Mouse (Mus musculus) intestine, embryonic 14.5 days (tissue): ENCODE results near the gene Ndufv2. TPM values are rescaled to one million over a fixed set of nuclear protein-coding genes. Genes with fewer than 3 reads are reported as not detected.

Experiments used
- ATAC-seq: fragments of 200-750 bp; cut with Nextera tagmentation; replicated peaks from 2 replicates; pipeline ENCODE4 v1.8.0; 2017; ENCODE audit warnings: low read depth, moderate number of reproducible peaks, moderate TSS enrichment, moderate library complexity; ENCODE audit not compliant: low FRiP score, low TSS enrichment
- DNase-seq: peaks from one replicate; pipeline ENCODE4 v3.0.0-alpha.2; 2018; ENCODE audit warnings: low spot score
- H3K27ac ChIP-seq: fragments of 300-500 bp; sonication (generic); 2 replicates; pipeline ENCODE4 v1.5.1; 2014; ENCODE audit warnings: low read depth, mild to moderate bottlenecking, control low read depth
- H3K27me3 ChIP-seq: fragments of 300-500 bp; sonication (generic); replicated peaks from 2 replicates; pipeline ENCODE4 v1.6.1; 2014; ENCODE audit warnings: low read length, control low read depth; ENCODE audit not compliant: control insufficient read depth, insufficient read depth
- H3K36me3 ChIP-seq: fragments of 300-500 bp; sonication (generic); 2 replicates; pipeline ENCODE4 v1.6.1; 2014; ENCODE audit warnings: low read length, control low read depth; ENCODE audit not compliant: control insufficient read depth, insufficient read depth
- H3K4me1 ChIP-seq: fragments of 300-500 bp; sonication (generic); replicated peaks from 2 replicates; pipeline ENCODE4 v1.6.1; 2014; ENCODE audit warnings: low read length, control low read depth, mixed read lengths; ENCODE audit not compliant: control insufficient read depth, insufficient read depth
- H3K4me2 ChIP-seq: fragments of 300-500 bp; sonication (generic); 2 replicates; pipeline ENCODE4 v1.6.1; 2014; ENCODE audit warnings: low read length
- H3K4me3 ChIP-seq: fragments of 300-500 bp; sonication (generic); 2 replicates; pipeline ENCODE4 v1.5.1; 2014; ENCODE audit warnings: low read depth, low read length, control low read depth, mixed read lengths
- H3K9ac ChIP-seq: fragments of 300-500 bp; sonication (generic); 2 replicates; pipeline ENCODE4 v1.6.1; 2014; ENCODE audit warnings: mild to moderate bottlenecking, low read length
- H3K9me3 ChIP-seq: fragments of 300-500 bp; sonication (generic); 2 replicates; pipeline ENCODE4 v1.6.1; 2016; ENCODE audit warnings: low read length, control low read depth; ENCODE audit not compliant: control insufficient read depth
- WGBS: fragments of 180-500 bp; shearing (Covaris S2); extraction: QIAGEN DNeasy Blood & Tissue Kit; methylation state at CpG from one replicate; pipeline ENCODE4 v1.1.7; 2014; 5-methylcytosine and 5-hydroxymethylcytosine counted together
- polyA plus RNA-seq: library from polyadenylated mRNA; unstranded; fragments of >200 nt; fragmentation: Nextera tagmentation; extraction: Ambion mirVana; gene quantifications from 2 replicates; pipeline ENCODE4 v1.2.1, GENCODE M21; 2014

Gene Ndufv2
- polyA plus RNA-seq, 1 experiment from 2014 or later: 401 TPM

DNA sequence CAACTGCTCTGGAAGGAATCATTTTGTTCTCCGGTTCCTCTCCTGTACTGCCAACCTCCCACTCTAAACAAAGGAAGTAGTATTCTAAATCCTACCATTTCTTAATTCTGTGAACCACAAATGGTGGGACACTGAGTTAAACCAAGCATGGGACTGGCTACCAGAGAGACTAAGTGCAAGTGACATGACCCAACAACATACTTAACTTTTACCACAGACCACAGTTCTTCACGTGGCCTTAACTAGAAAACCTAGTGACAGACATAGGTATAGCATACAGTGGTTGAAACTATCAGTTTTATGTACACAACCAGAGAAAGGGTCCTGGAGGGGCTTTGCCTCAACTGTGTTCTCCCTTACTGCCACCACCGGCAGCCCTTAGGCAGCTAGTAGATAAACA, 8.7 kb downstream of the Ndufv2 start:
- H3K4me3 ChIP-seq: no peak overlapping the region
- no peak for DNase-seq
- no peak overlapping the region for H3K9ac ChIP-seq
- no peaks in the 10 kb centered on the region for H3K9me3 ChIP-seq
- no peaks in the 10 kb centered on the region for H3K4me1 ChIP-seq
- 73% methylated on average over 3 of the region's 3 CpGs for WGBS
- peaks cover 29% of the 10 kb centered on the region for H3K36me3 ChIP-seq
- H3K27ac ChIP-seq: no peak overlapping the region
- no peak overlapping the region for H3K4me2 ChIP-seq
- H3K27me3 ChIP-seq: no peaks in the 10 kb centered on the region
- no peak for ATAC-seq

DNA sequence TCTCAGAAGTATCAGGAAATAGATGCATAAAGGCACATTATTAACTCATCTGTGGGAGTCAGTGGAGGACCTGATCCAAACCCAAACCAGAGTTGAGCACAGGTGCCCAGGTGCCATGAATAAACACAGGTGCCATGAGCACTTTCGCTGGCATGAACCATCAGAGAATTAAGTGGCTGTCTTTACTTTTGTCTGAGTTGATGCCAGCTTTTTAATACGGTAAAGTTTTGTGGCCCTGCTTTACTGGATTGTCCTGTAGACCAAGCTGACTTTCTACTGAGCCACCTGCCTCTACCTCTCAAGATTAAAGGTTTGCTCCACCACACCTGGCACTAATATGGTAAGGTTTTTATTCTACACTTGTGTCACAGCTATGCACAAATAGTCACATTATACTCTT, 9.3 kb downstream of the Ndufv2 start:
- no peak overlapping the region for H3K9ac ChIP-seq
- H3K9me3 ChIP-seq: no peaks in the 10 kb centered on the region
- no peak overlapping the region for H3K4me2 ChIP-seq
- WGBS: 99% methylated on average over 2 of the region's 2 CpGs
- peaks cover 35% of the 10 kb centered on the region for H3K36me3 ChIP-seq
- H3K4me3 ChIP-seq: no peak overlapping the region
- H3K27me3 ChIP-seq: no peaks in the 10 kb centered on the region
- DNase-seq: no peak
- ATAC-seq: no peak
- no peak overlapping the region for H3K27ac ChIP-seq
- no peaks in the 10 kb centered on the region for H3K4me1 ChIP-seq

DNA sequence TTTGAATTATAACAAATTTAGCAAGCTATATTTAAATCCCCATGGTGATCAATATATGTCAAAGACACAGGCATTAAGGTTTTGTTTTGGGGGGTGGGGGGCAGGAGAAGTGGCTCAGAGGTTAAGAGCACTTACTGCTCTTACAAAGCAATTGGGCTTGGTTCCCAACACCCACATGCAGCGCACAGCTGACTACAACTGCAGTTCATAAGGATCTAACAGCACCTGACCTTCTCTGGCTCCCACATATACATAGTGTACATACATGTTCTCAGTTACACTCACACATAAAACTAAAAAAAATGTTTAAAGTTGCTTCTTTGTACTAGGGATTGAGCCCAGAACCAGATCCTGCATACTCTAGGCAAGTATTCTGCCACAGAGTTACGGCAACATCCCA, 10.0 kb downstream of the Ndufv2 start:
- Histone ChIP-seq H3K4me3 (no peak overlapping the region), H3K9me3 (no peaks in the 10 kb centered on the region), H3K4me2 (no peak overlapping the region), H3K27ac (no peak overlapping the region), H3K27me3 (no peaks in the 10 kb centered on the region), H3K36me3 (peaks cover 41% of the 10 kb centered on the region), H3K4me1 (no peaks in the 10 kb centered on the region), H3K9ac (no peak overlapping the region)
- ATAC-seq: no peak
- DNase-seq: no peak
- 82% methylated on average over 2 of the region's 2 CpGs for WGBS

DNA sequence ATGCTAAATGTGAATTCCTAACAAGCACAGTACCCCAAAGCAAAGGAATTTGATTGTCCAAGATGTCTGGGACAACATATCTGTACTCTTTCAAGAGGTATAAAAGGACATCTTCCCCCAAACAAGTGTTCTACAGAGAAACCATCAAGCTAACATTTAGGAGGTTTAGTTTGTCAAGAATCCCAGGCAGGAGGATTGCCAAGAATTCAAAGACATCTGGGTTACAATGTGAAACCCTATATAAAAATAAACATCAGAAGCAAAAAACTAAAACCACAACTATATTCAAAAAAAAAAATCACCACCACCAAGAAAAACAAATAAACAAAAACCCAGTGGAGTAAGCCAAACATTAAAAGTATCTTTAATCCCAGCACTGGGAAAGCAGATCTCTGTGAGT, 11.1 kb downstream of the Ndufv2 start:
- peaks cover 53% of the 10 kb centered on the region for H3K36me3 ChIP-seq
- ATAC-seq: no peak

DNA sequence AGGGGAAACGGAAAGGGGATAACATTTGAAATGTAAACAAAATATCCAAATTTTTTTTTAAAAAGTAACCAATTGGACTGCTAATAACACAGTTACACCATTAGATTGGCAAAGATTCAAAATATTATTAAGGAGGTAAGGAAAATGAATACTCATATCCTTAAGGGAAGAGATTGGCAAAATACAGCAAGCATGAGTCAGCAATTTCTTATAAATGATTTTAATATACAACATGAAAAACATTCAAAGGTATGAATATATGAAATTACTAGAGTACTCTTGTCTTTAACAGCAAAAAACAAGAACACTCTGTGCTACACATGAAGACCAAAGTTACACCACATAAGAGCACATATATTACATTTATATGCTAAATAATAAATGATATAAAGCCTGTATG, 16.3 kb downstream of the Ndufv2 start:
- Histone ChIP-seq H3K9ac (no peak overlapping the region), H3K4me1 (no peaks in the 10 kb centered on the region), H3K4me3 (no peak overlapping the region), H3K36me3 (peaks cover 61% of the 10 kb centered on the region), H3K27ac (no peak overlapping the region), H3K4me2 (no peak overlapping the region), H3K9me3 (no peaks in the 10 kb centered on the region), H3K27me3 (no peaks in the 10 kb centered on the region)
- no peak for ATAC-seq
- no peak for DNase-seq
- WGBS: 81% methylated on average over 1 of the region's 1 CpGs

More for the DNA sequence above, 11.1 kb downstream of the Ndufv2 start:
- H3K27ac ChIP-seq: no peak overlapping the region
- H3K9me3 ChIP-seq: no peaks in the 10 kb centered on the region
- no peaks in the 10 kb centered on the region for H3K27me3 ChIP-seq
- H3K4me3 ChIP-seq: no peak overlapping the region
- no peaks in the 10 kb centered on the region for H3K4me1 ChIP-seq
- no peak overlapping the region for H3K4me2 ChIP-seq
- H3K9ac ChIP-seq: no peak overlapping the region
- no peak for DNase-seq

DNA sequence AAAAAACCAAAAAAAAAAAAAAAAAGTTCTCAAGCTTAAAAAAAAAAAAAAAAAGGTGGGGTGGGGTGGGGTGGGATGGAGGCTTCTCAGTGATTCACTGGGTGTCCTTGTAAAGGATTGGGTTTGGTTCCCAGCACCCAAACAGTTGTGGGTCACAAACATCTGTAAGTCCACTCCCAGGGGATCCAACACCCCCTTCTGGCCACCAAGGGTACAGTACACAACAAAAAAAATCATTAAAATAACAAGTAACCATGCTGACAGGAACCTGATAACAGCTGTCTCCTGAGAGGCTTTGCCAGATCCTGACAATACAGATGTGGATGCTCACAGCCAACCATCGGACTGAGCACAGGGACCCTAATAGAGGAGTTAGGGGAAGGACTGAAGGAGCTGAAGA, 16.9 kb downstream of the Ndufv2 start:
- ATAC-seq (no peak), DNase-seq (no peak)
- Histone ChIP-seq H3K27ac (no peak overlapping the region), H3K27me3 (no peaks in the 10 kb centered on the region), H3K9ac (no peak overlapping the region), H3K36me3 (peaks cover 64% of the 10 kb centered on the region), H3K4me2 (no peak overlapping the region), H3K4me1 (no peaks in the 10 kb centered on the region), H3K4me3 (no peak overlapping the region), H3K9me3 (no peaks in the 10 kb centered on the region)
- WGBS: 84% methylated on average over 1 of the region's 1 CpGs

DNA sequence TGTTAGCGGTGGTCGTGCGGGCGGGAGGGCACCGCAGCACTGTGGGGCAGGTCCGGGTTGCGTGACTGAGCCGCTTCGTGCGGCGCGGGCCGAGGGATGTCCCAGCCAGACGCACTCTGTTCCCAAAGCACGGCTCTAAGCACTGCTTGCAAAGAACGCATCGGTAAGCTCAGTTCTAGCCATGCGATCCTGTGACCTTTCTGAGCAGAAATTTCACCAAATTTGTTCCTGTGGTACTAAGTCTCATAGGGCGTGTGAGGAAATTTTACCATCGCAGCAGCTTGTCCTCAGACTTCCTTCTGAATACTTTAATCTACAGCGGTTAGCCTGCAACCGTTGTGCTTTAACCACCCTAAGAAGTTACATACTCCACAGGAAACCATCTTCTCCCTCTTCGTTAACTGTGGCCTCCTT, 23.9 kb downstream of the Ndufv2 start:
- no peaks in the 10 kb centered on the region for H3K9me3 ChIP-seq
- H3K4me2 ChIP-seq: peak overlapping the region; percentile 72
- H3K27ac ChIP-seq: peak overlapping the region; percentile 88
- peak overlapping the region; percentile 79 for H3K4me3 ChIP-seq
- no peaks in the 10 kb centered on the region for H3K27me3 ChIP-seq
- peaks cover 13% of the 10 kb centered on the region for H3K4me1 ChIP-seq
- H3K36me3 ChIP-seq: peaks cover 32% of the 10 kb centered on the region
- H3K9ac ChIP-seq: peak overlapping the region; percentile 65
- DNase-seq (no peak), ATAC-seq (peak; percentile 73)
- 1% methylated on average over 23 of the region's 23 CpGs for WGBS

DNA sequence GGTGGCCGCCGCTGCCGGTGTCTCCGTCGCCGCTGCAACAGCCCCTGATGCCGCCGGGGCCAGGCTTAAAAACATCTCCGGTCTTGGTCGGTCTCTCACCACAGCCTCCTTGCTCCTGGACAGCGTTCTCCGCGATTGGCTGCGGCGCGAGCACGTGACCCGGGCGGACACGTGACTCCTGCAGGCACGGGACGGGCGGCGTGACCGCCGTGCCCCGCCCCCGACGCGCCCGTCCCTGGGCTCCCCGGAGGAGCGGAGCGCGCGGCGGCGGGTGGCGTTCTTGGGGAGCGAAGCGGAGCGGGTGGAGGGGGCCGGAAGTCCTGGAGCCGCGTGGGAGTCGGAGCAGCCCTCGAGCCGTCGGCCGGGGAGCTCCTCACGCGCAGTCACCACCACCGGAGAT, 24.4 kb downstream of the Ndufv2 start, which contains the start of gene Ankrd12:
Gene Ankrd12, minus strand, starts transcription at position 156 of the 400 bp plus-strand sequence.
- ATAC-seq (peak; percentile 97), DNase-seq (peak; percentile 95)
- Histone ChIP-seq H3K4me3 (peak within 1 kb of the TSS; percentile 79), H3K27me3 (no peaks in the 10 kb centered on the region), H3K9ac (peak within 1 kb of the TSS; percentile 65), H3K9me3 (no peaks in the 10 kb centered on the region), H3K36me3 (peaks cover 32% of the 10 kb centered on the region), H3K27ac (peak within 1 kb of the TSS; percentile 88), H3K4me1 (peaks cover 13% of the 10 kb centered on the region), H3K4me2 (peak within 1 kb of the TSS; percentile 83)
- WGBS: under 1% methylated on average over 53 of the region's 53 CpGs

DNA sequence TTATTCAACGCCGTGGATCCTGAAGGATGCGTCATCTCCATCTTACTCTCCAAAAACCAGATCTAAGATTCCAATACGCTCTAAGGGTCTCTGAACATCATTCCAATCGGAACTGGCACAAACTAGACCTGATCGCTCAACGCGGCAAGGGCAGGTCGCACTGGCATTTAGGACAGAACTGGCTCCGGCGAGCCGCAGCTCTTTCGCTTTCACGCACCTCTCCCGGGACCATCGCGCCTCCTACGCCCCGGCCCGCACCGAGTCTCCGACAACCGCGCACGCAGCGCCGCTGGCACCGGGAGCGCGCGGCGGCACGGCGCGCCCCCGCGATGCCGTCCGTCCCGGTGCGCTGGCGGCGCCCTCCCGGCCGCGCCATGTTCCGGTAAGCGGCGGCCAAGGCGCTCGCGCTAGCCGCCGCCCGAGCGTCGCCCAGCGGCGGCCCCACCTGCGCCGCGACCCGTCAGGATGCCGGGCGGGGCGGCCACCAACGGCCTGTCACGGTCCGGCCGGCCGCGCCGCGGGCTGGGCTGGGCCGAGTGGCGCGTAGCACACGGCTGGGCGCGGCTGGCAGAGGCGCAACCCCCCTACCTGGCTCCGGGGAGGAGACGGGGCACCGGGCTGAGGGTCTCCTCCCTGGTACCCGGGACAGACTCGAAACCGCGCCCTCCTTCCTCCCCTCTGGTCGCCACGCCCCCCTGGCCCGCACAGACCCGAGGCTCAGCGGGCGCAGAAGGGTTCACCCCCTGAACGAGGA, 25.0 kb downstream of the Ndufv2 start:
- Histone ChIP-seq H3K4me3 (peak overlapping the region; percentile 79), H3K4me2 (peak overlapping the region; percentile 83), H3K4me1 (peaks cover 13% of the 10 kb centered on the region), H3K36me3 (peaks cover 31% of the 10 kb centered on the region), H3K9ac (peak overlapping the region; percentile 65), H3K27me3 (no peaks in the 10 kb centered on the region), H3K9me3 (no peaks in the 10 kb centered on the region), H3K27ac (peak overlapping the region; percentile 88)
- DNase-seq (peak; percentile 66), ATAC-seq (peak; percentile 88)
- WGBS: under 1% methylated on average over 80 of the region's 95 CpGs
